8 mouse cellular contexts compared by ENCODE assay signal in the genomic region with DNA sequence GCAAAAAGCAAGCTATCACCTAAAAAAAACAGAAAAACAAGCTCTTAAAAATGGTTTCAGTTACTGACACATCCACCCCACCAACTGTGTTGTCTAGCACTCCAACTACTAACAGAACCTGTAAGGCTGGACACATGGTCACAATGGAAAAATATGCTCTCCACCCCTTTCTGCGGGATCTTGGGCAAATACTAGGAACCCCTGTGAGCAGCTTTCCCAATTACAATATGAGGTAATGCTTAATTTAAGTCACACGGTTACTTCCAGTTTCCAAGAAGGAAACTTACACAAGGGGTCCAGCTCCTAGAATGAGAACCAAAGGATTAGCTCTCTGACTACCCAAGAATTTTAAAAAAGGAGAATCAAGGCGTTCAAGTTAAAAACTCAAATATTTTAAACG. TPM values are rescaled to one million over a fixed set of nuclear protein-coding genes. Genes with fewer than 3 reads are reported as not detected.
A peak's percentile ranks its signal among the peaks of the same experiment; 100 is the strongest.
DNase-seq lines count a peak whose midpoint lies in the region; ATAC-seq and TF ChIP-seq lines count a peak whose summit lies in the region.

No protein-coding gene starts in this region.

- no peak for ATAC-seq in kidney, embryonic 15.5 days (replicated peaks; ENCODE audit: low FRiP score)
- no peak for ATAC-seq in embryonic facial prominence, embryonic 13.5 days (ENCODE audit: insufficient number of reproducible peaks, insufficient read depth, low FRiP score, low TSS enrichment, low read depth)
- no peak for ATAC-seq in limb, embryonic 11.5 days (ENCODE audit: insufficient number of reproducible peaks, low FRiP score, low TSS enrichment, low read depth)
- ATAC-seq in midbrain, postnatal 0 days (ENCODE audit: low FRiP score): no peak

- peaks cover 37% of the 10 kb centered on the region for H3K36me3 ChIP-seq in kidney, embryonic 15.5 days
- H3K36me3 ChIP-seq in embryonic facial prominence, embryonic 13.5 days: peaks cover 37% of the 10 kb centered on the region
- H3K36me3 ChIP-seq in limb, embryonic 11.5 days (ENCODE audit: control insufficient read depth, insufficient read depth, low read length): peaks cover 3% of the 10 kb centered on the region; the same call in 1 of the 2 replicates
- H3K36me3 ChIP-seq in midbrain, postnatal 0 days (ENCODE audit: insufficient read depth, low read length): peaks cover 4% of the 10 kb centered on the region; the same call in 1 of the 2 replicates

- no peaks in the 10 kb centered on the region for H3K9me3 ChIP-seq in kidney, embryonic 15.5 days (replicated peaks)
- no peaks in the 10 kb centered on the region for H3K9me3 ChIP-seq in embryonic facial prominence, embryonic 13.5 days
- no peaks in the 10 kb centered on the region for H3K9me3 ChIP-seq in limb, embryonic 11.5 days (ENCODE audit: control insufficient read depth, low read length)
- no peaks in the 10 kb centered on the region for H3K9me3 ChIP-seq in midbrain, postnatal 0 days (ENCODE audit: low read length)

- peaks cover 13% of the 10 kb centered on the region for H3K4me1 ChIP-seq in kidney, embryonic 15.5 days
- H3K4me1 ChIP-seq in embryonic facial prominence, embryonic 13.5 days: peaks cover 14% of the 10 kb centered on the region
- no peaks in the 10 kb centered on the region for H3K4me1 ChIP-seq in limb, embryonic 11.5 days (ENCODE audit: control insufficient read depth, insufficient read depth, low read length)
- H3K4me1 ChIP-seq in midbrain, postnatal 0 days (ENCODE audit: insufficient read depth, low read length): no peaks in the 10 kb centered on the region

- peak overlapping the region; percentile 78 for H3K4me2 ChIP-seq in kidney, embryonic 15.5 days
- H3K4me2 ChIP-seq in embryonic facial prominence, embryonic 13.5 days: peak overlapping the region; percentile 71
- peak overlapping the region; percentile 68 for H3K4me2 ChIP-seq in limb, embryonic 11.5 days (ENCODE audit: low read depth, severe bottlenecking)
- peak overlapping the region; percentile 83 for H3K4me2 ChIP-seq in midbrain, postnatal 0 days (ENCODE audit: low read depth, low read length, poor library complexity, severe bottlenecking)

- TF ChIP-seq CTCF in midbrain, postnatal 0 days (IDR thresholded peaks at IDR 0.05): no peak

- H3K4me3 ChIP-seq in kidney, embryonic 15.5 days (replicated peaks): peak overlapping the region; percentile 85
- peak overlapping the region; percentile 89 for H3K4me3 ChIP-seq in embryonic facial prominence, embryonic 13.5 days
- peak overlapping the region; percentile 84; the same call in 1 of the 2 replicates for H3K4me3 ChIP-seq in limb, embryonic 11.5 days (ENCODE audit: low read depth, low read length)
- peak overlapping the region; percentile 96 for H3K4me3 ChIP-seq in midbrain, postnatal 0 days (ENCODE audit: low read depth, low read length)

- peak overlapping the region; percentile 91; the same call in 1 of the 2 replicates for H3K9ac ChIP-seq in kidney, embryonic 15.5 days
- H3K9ac ChIP-seq in embryonic facial prominence, embryonic 13.5 days: peak overlapping the region; percentile 96
- no peak overlapping the region for H3K9ac ChIP-seq in limb, embryonic 11.5 days (ENCODE audit: low read length)
- no peak overlapping the region for H3K9ac ChIP-seq in midbrain, postnatal 0 days (replicated peaks; ENCODE audit: low read length, poor library complexity, severe bottlenecking)

- no peak for DNase-seq in kidney, postnatal 10 days
- no peak for DNase-seq in limb, embryonic 11.5 days (ENCODE audit: low spot score)
- DNase-seq in midbrain, postnatal 0 days (ENCODE audit: low spot score): no peak
- DNase-seq in B cell, adult 2 months: no peak
- DNase-seq in left cerebral cortex, adult 9 months (ENCODE audit: low spot score in 2 of 2): no peak
- DNase-seq in spleen, postnatal 14 days (ENCODE audit: low spot score in 2 of 2): no peak

- no peaks in the 10 kb centered on the region for H3K27me3 ChIP-seq in kidney, embryonic 15.5 days
- H3K27me3 ChIP-seq in embryonic facial prominence, embryonic 13.5 days: no peaks in the 10 kb centered on the region
- H3K27me3 ChIP-seq in limb, embryonic 11.5 days (ENCODE audit: control insufficient read depth, insufficient read depth, low read length): no peaks in the 10 kb centered on the region
- no peaks in the 10 kb centered on the region for H3K27me3 ChIP-seq in midbrain, postnatal 0 days (ENCODE audit: insufficient read depth, low read length)

- 36% methylated on average over 4 of the region's 4 CpGs for WGBS in kidney, embryonic 15.5 days
- 32% methylated on average over 4 of the region's 4 CpGs for WGBS in embryonic facial prominence, embryonic 13.5 days
- WGBS in limb, embryonic 11.5 days: 56% methylated on average over 4 of the region's 4 CpGs
- WGBS in midbrain, postnatal 0 days: 26% methylated on average over 4 of the region's 4 CpGs

- H3K27ac ChIP-seq in kidney, embryonic 15.5 days: 0 out of 2 replicates have a peak overlapping the region, but pooled peaks have one; percentile 32
- H3K27ac ChIP-seq in embryonic facial prominence, embryonic 13.5 days: no peak overlapping the region
- no peak overlapping the region for H3K27ac ChIP-seq in limb, embryonic 11.5 days (replicated peaks; ENCODE audit: low read depth, low read length)
- H3K27ac ChIP-seq in midbrain, postnatal 0 days (ENCODE audit: low read depth, low read length): no peak overlapping the region

RNA-seq across cellular contexts. Expression of a gene that starts 1.3 kb away (rescaled TPM):
- 7.1 and 9.2 TPM in 2 replicates for polyA plus RNA-seq in kidney, embryonic 15.5 days (2015; fragmentation: Nextera tagmentation; extraction: Ambion mirVana)
- polyA plus RNA-seq in embryonic facial prominence, embryonic 13.5 days (2015; fragmentation: Nextera tagmentation; extraction: Ambion mirVana): 4.4 and 8.7 TPM in 2 replicates
- polyA plus RNA-seq in limb, embryonic 11.5 days (2014; fragmentation: Nextera tagmentation; extraction: Ambion mirVana): 12.7 and 13.1 TPM in 2 replicates
- total RNA-seq in midbrain, postnatal 0 days (2014; rRNA removed): 16.0 and 17.8 TPM in 2 replicates
- 1.9 and 2.0 TPM in 2 replicates for polyA plus RNA-seq in midbrain, postnatal 0 days (2015; fragmentation: Nextera tagmentation; extraction: Ambion mirVana)

Comparison
In these comparisons a context has a peak if more than half of its experiments do, and no peak if none do; other contexts are left out.
1. H3K9ac ChIP-seq: peak in kidney, embryonic 15.5 days (single experiment) and embryonic facial prominence, embryonic 13.5 days (single experiment); none in limb, embryonic 11.5 days (single experiment) and midbrain, postnatal 0 days (single experiment).
2. Peak in every context shown above with its lines, with median percentiles within 50 percentile points of each other: H3K4me2 ChIP-seq and H3K4me3 ChIP-seq.